Mouse (Mus musculus): ENCODE measurements around the gene Mettl14. TPM values are rescaled to one million over a fixed set of nuclear protein-coding genes. Genes with fewer than 3 reads are reported as not detected.
"Not testable (repeated sequence)": the region's sequence is repeated elsewhere in the genome, so short reads cannot be mapped to it uniquely, and the experiment has no call there.

Mettl14 gene
- polyA plus RNA-seq, 1 experiment = 4.4 TPM

GRCm38 (mm10) chr3:123397562-123398481 is 11.9 kb upstream of the Mettl14 start:
- no peak for TF ChIP-seq FLI1 (IDR thresholded peaks at IDR 0.05; ENCODE audit: low read length)
- TF ChIP-seq GATA1 (IDR thresholded peaks at IDR 0.05; ENCODE audit: borderline replicate concordance, low read length) = no peak
- Histone ChIP-seq H3K4me3 (replicated peaks) (no peak overlapping the region), H3K27me3 (replicated peaks) (peaks cover 4% of the 10 kb centered on the region), H3K36me3 (replicated peaks; ENCODE audit: low read length) (no peaks in the 10 kb centered on the region), H3K9me3 (no peaks in the 10 kb centered on the region), H3K4me1 (no peaks in the 10 kb centered on the region)

GRCm38 (mm10) chr3:123395611-123396010 is 9.7 kb upstream of the Mettl14 start:
- H3K4me1 ChIP-seq = no peaks in the 10 kb centered on the region
- no peaks in the 10 kb centered on the region for H3K36me3 ChIP-seq (replicated peaks; ENCODE audit: low read length)
- peaks cover 3% of the 10 kb centered on the region for H3K27me3 ChIP-seq (replicated peaks)
- no peak overlapping the region for H3K4me3 ChIP-seq (replicated peaks)
- H3K9me3 ChIP-seq = no peaks in the 10 kb centered on the region
- TF ChIP-seq GATA1 (IDR thresholded peaks at IDR 0.05; ENCODE audit: borderline replicate concordance, low read length) = no peak
- TF ChIP-seq FLI1 (IDR thresholded peaks at IDR 0.05; ENCODE audit: low read length) = no peak

DNA sequence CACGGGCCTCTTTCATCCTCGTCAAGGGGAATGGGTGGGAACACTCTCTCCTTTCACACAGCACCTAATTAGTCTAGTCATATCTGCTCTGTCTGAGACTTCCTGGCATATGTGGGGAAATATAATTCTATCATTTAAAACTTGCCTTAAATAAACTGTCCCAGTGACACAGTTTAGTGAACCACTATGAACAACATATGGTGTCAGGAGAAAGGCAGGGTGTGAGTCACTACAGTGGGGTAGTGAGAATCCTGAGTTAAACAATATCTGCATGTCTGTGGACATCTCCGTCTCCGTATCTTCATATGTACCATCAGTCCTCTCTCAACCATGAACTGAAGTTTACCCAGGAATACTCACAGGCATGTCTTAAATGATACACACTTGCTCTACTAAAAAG is 5.3 kb upstream of the Mettl14 start:
- no peak overlapping the region for H3K4me3 ChIP-seq (replicated peaks)
- TF ChIP-seq GATA1 (IDR thresholded peaks at IDR 0.05; ENCODE audit: borderline replicate concordance, low read length) (no peak), FLI1 (IDR thresholded peaks at IDR 0.05; ENCODE audit: low read length) (no peak)

GRCm38 (mm10) chr3:123386157-123386780 is 361 bp upstream of the Mettl14 start:
- H3K36me3 ChIP-seq (replicated peaks; ENCODE audit: low read length); H3K9me3 ChIP-seq; H3K27me3 ChIP-seq (replicated peaks): not testable (repeated sequence)
- H3K4me3 ChIP-seq (replicated peaks) = peak overlapping the region; percentile 98
- peaks cover 19% of the 10 kb centered on the region for H3K4me1 ChIP-seq

More for the DNA sequence above, 5.3 kb upstream of the Mettl14 start:
- no peaks in the 10 kb centered on the region for H3K4me1 ChIP-seq
- H3K9me3 ChIP-seq = no peaks in the 10 kb centered on the region
- peaks cover 5% of the 10 kb centered on the region for H3K27me3 ChIP-seq (replicated peaks)
- no peaks in the 10 kb centered on the region for H3K36me3 ChIP-seq (replicated peaks; ENCODE audit: low read length)

- H3K4me3 ChIP-seq (replicated peaks) = peak overlapping the region; percentile 98
- H3K36me3 ChIP-seq (replicated peaks; ENCODE audit: low read length) = peaks cover 18% of the 10 kb centered on the region
- H3K27me3 ChIP-seq (replicated peaks) = peaks cover 4% of the 10 kb centered on the region
- TF ChIP-seq GATA1 (IDR thresholded peaks at IDR 0.05; ENCODE audit: borderline replicate concordance, low read length) (no peak), FLI1 (IDR thresholded peaks at IDR 0.05; ENCODE audit: low read length) (no peak)
- peaks cover 19% of the 10 kb centered on the region for H3K4me1 ChIP-seq
- no peaks in the 10 kb centered on the region for H3K9me3 ChIP-seq
These were observed 806 bp downstream of the Mettl14 start for GRCm38 (mm10) chr3:123385118-123385485.

- Histone ChIP-seq H3K4me1 (peaks cover 19% of the 10 kb centered on the region), H3K9me3 (no peaks in the 10 kb centered on the region), H3K36me3 (replicated peaks; ENCODE audit: low read length) (peaks cover 25% of the 10 kb centered on the region), H3K4me3 (replicated peaks) (peak overlapping the region; percentile 98), H3K27me3 (replicated peaks) (peaks cover 4% of the 10 kb centered on the region)
- TF ChIP-seq GATA1 (IDR thresholded peaks at IDR 0.05; ENCODE audit: borderline replicate concordance, low read length) (no peak), FLI1 (IDR thresholded peaks at IDR 0.05; ENCODE audit: low read length) (no peak)
These were observed 1.5 kb downstream of the Mettl14 start for GRCm38 (mm10) chr3:123384435-123384834.

GRCm38 (mm10) chr3:123376562-123376961 is 9.3 kb downstream of the Mettl14 start:
- H3K36me3 ChIP-seq (replicated peaks; ENCODE audit: low read length) = peaks cover 78% of the 10 kb centered on the region
- H3K9me3 ChIP-seq = no peaks in the 10 kb centered on the region
- no peaks in the 10 kb centered on the region for H3K27me3 ChIP-seq (replicated peaks)
- no peak for TF ChIP-seq GATA1 (IDR thresholded peaks at IDR 0.05; ENCODE audit: borderline replicate concordance, low read length)
- no peak for TF ChIP-seq FLI1 (IDR thresholded peaks at IDR 0.05; ENCODE audit: low read length)
- no peak overlapping the region for H3K4me3 ChIP-seq (replicated peaks)
- 0 out of 2 replicates have a peak, but pooled peaks cover 13% of the 10 kb centered on the region for H3K4me1 ChIP-seq

DNA sequence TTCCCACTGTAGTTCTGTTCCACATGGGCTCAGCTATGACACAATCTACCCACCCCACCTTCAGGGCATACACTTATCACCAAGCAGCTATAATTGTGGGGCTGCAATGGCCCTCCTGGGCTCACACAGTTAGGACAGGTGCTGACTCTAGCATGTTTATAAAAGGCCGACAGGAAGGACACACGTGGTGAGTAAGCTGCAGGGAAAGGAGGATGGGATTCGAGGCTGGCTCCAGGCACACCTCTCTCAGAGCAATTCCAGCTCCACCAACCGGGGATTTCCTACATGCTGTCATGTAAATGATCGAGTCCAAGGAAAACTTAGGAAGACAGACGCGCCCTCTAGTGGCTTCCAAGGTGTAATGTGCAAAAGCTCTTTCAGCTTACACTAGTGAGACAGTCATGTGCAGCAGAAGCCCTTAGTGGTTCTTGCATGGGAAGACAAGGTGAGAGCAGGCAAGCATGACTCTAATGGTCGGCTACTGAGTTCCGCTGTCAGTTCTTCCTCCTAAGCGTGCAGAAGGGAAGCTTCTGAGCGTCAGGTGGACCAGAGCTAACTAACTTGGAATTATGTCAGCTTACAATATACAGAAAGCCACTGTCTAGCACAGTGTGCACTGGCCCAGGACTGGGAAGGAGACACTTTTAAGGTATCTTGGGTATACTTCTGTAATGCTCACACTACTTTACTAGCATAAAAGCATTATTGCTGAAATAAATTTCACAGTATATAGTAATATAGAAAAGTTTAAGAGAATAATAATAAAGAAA is 14.0 kb downstream of the Mettl14 start:
- H3K4me1 ChIP-seq = 0 out of 2 replicates have a peak, but pooled peaks cover 10% of the 10 kb centered on the region
- TF ChIP-seq GATA1 (IDR thresholded peaks at IDR 0.05; ENCODE audit: borderline replicate concordance, low read length) (no peak), FLI1 (IDR thresholded peaks at IDR 0.05; ENCODE audit: low read length) (no peak)
- peaks cover 79% of the 10 kb centered on the region for H3K36me3 ChIP-seq (replicated peaks; ENCODE audit: low read length)
- H3K9me3 ChIP-seq = no peaks in the 10 kb centered on the region
- H3K27me3 ChIP-seq (replicated peaks) = no peaks in the 10 kb centered on the region
- H3K4me3 ChIP-seq (replicated peaks) = no peak overlapping the region

DNA sequence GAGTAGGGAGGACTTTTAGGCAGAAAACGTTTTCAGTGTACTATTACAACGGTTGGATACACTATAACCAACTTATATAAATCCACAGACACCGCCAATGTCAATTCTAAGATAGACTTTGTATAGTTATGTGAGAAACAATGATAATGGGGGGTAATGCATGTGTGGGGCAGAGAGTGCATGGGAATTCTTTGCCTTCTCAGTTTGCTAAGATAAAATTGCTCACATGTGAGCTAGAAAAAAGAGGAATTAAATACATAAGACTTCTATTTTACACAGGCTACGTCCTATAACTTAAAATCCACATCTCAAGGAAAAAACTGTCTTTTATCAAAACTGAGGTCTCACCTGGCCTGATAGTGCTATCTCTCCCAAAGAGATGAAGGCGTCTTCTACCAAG is 15.0 kb downstream of the Mettl14 start:
- TF ChIP-seq GATA1 (IDR thresholded peaks at IDR 0.05; ENCODE audit: borderline replicate concordance, low read length) = no peak
- TF ChIP-seq FLI1 (IDR thresholded peaks at IDR 0.05; ENCODE audit: low read length) = no peak
- Histone ChIP-seq H3K4me1 (peaks cover 13% of the 10 kb centered on the region; the same call in 1 of the 2 replicates), H3K9me3 (no peaks in the 10 kb centered on the region), H3K4me3 (replicated peaks) (no peak overlapping the region), H3K27me3 (replicated peaks) (no peaks in the 10 kb centered on the region), H3K36me3 (replicated peaks; ENCODE audit: low read length) (peaks cover 75% of the 10 kb centered on the region)

Data from megakaryocyte, embryonic 14.5 days (primary cell).